Mouse (Mus musculus) testis, adult 2 months (tissue): ENCODE measurements around the gene Ugt1a8.

ENCODE experiments used
- CTCF ChIP-seq: fragments of 200-500 bp; IDR thresholded peaks from 2 replicates; pipeline ENCODE4 v1.5.1; 2012; ENCODE audit warnings: low read depth, mild to moderate bottlenecking, inconsistent platforms, low read length, moderate library complexity; ENCODE audit not compliant: control insufficient read depth, insufficient read depth, insufficient replicate concordance
- POLR2A ChIP-seq: fragments of 200-500 bp; IDR thresholded peaks from 2 replicates; pipeline ENCODE4 v1.6.1; 2012; ENCODE audit warnings: low read depth, mild to moderate bottlenecking, inconsistent platforms, low read length, moderate library complexity; ENCODE audit not compliant: control insufficient read depth

GRCm38 (mm10) chr1:88264237-88264868, 176.7 kb downstream of the Ugt1a8 start:
- TF ChIP-seq CTCF: no peak
- no peak for TF ChIP-seq POLR2A
